Comparison of ENCODE assay signal across 36 mouse cellular contexts in genomic region chr9:7344107-7344506, GRCm38 (mm10). TPM values are rescaled to one million over a fixed set of nuclear protein-coding genes. Genes with fewer than 3 reads are reported as not detected.
"Had no signal": no experiment of that assay in that cellular context is flagged by ENCODE, and none has a peak within 500 bp of the region (broad histone marks: within the 10 kb centered on the region; RNA-seq: fewer than 3 reads in every experiment).

Gene Mmp12 (plus strand): TSS chr9:7344381.

- H3K27ac ChIP-seq: gastrocnemius, adult 2 months; heart, adult 2 months; heart, embryonic 13.5 days; heart, embryonic 15.5 days; hindbrain, embryonic 13.5 days; hindbrain, embryonic 15.5 days; hindbrain, postnatal 0 days; kidney, embryonic 15.5 days; kidney, postnatal 0 days; limb, embryonic 10.5 days; limb, embryonic 12.5 days had no signal

- DNase-seq: gastrocnemius, adult 2 months; gastrocnemius, postnatal 10 days; gastrocnemius, postnatal 25 days; heart, adult 11 months; heart, adult 2 months; heart, postnatal 14 days; heart, postnatal 36 days; kidney, adult 11 months; kidney, adult 2 months; kidney, adult 9 months; kidney, postnatal 14 days; kidney, postnatal 36 days; layer of hippocampus, adult 9-11 months; layer of hippocampus, postnatal 36 days; liver had no signal

- H3K4me1 ChIP-seq: heart, embryonic 13.5 days; heart, embryonic 15.5 days; hindbrain, embryonic 13.5 days; hindbrain, embryonic 15.5 days; kidney, embryonic 15.5 days; limb, embryonic 10.5 days; limb, embryonic 12.5 days had no signal

- ATAC-seq: hindbrain, postnatal 0 days; intestine, embryonic 16.5 days had no signal

- H3K4me2 ChIP-seq: heart, embryonic 11.5 days; heart, embryonic 13.5 days; heart, embryonic 15.5 days; hindbrain, embryonic 13.5 days; hindbrain, embryonic 15.5 days; kidney, embryonic 15.5 days; limb, embryonic 12.5 days had no signal

- H3K4me3 ChIP-seq: gastrocnemius, adult 2 months; heart, adult 2 months; heart, embryonic 13.5 days; heart, embryonic 15.5 days; hindbrain, embryonic 13.5 days; hindbrain, embryonic 15.5 days; kidney, embryonic 15.5 days; limb, embryonic 10.5 days; limb, embryonic 12.5 days had no signal

- H3K9ac ChIP-seq: heart, embryonic 13.5 days; heart, embryonic 15.5 days; hindbrain, embryonic 13.5 days; hindbrain, embryonic 15.5 days; kidney, embryonic 15.5 days; limb, embryonic 12.5 days had no signal

- H3K36me3 ChIP-seq: heart, embryonic 13.5 days; heart, embryonic 15.5 days; hindbrain, embryonic 13.5 days; hindbrain, embryonic 15.5 days; kidney, embryonic 15.5 days; limb, embryonic 10.5 days; limb, embryonic 12.5 days had no signal

- H3K9me3 ChIP-seq: heart, embryonic 13.5 days; heart, embryonic 15.5 days; hindbrain, embryonic 13.5 days; hindbrain, embryonic 15.5 days; kidney, embryonic 15.5 days; limb, embryonic 10.5 days; limb, embryonic 12.5 days had no signal

- H3K27me3 ChIP-seq: heart, embryonic 15.5 days; hindbrain, embryonic 13.5 days; hindbrain, embryonic 15.5 days; kidney, embryonic 15.5 days; limb, embryonic 12.5 days had no signal

RNA-seq across cellular contexts. Expression of gene Mmp12, which starts in this region (rescaled TPM):
- total RNA-seq: gastrocnemius, adult 2 months; gastrocnemius, postnatal 10 days; gastrocnemius, postnatal 25 days; gastrocnemius, postnatal 4 days; hematopoietic stem cell, adult 5-6 weeks; hindbrain, postnatal 0 days; layer of hippocampus, adult 18-20 months; layer of hippocampus, postnatal 14 days; layer of hippocampus, postnatal 36 days; left cerebral cortex, adult 18-20 months; left cerebral cortex, postnatal 14 days; left cerebral cortex, postnatal 36 days had no signal
- polyA plus RNA-seq: frontal cortex, adult 2 months; heart, embryonic 11.5 days; hindbrain, embryonic 11.5 days; hindbrain, embryonic 13.5 days; hindbrain, embryonic 15.5 days; hindbrain, postnatal 0 days; kidney, embryonic 15.5 days; kidney, postnatal 0 days; limb, embryonic 10.5 days; limb, embryonic 12.5 days; limb, embryonic 14.5 days had no signal
